Mouse (Mus musculus): Measurements from ENCODE around the gene Erg.

GRCm38 (mm10) chr16:95544753-95545152 is 41.6 kb downstream of the Erg start:
- TF ChIP-seq UBTF (IDR thresholded peaks at IDR 0.05; ENCODE audit: low read depth, low read length), result no peak
- TF ChIP-seq IRF4 (IDR thresholded peaks at IDR 0.05; ENCODE audit: low read depth, low read length), result no peak
- TF ChIP-seq ETS1 (conservative IDR thresholded peaks at IDR 0.05; ENCODE audit: low read depth, low read length), result no peak
- TF ChIP-seq MAZ (IDR thresholded peaks at IDR 0.05; ENCODE audit: low read depth, low read length), result no peak
- TF ChIP-seq JUN (IDR thresholded peaks at IDR 0.05; ENCODE audit: insufficient read depth, low read depth, low read length), result no peak
- TF ChIP-seq POLR2A (IDR thresholded peaks at IDR 0.05; ENCODE audit: low read depth, low read length), result no peak
- no peak for TF ChIP-seq PAX5 (IDR thresholded peaks at IDR 0.05; ENCODE audit: low read length)
- no peak for TF ChIP-seq RAD21 (IDR thresholded peaks at IDR 0.05; ENCODE audit: low read depth, low read length)
- TF ChIP-seq MYC (IDR thresholded peaks at IDR 0.05; ENCODE audit: low read depth, low read length), result no peak
- TF ChIP-seq CTCF (conservative IDR thresholded peaks at IDR 0.05 in 1 of 2, IDR thresholded peaks at IDR 0.05 in 1 of 2; ENCODE audit: low read depth in 2 of 2, low read length in 2 of 2), result no peak
